Mouse (Mus musculus): ENCODE results near the gene Cyp2t4. TPM values are rescaled to one million over a fixed set of nuclear protein-coding genes. Genes with fewer than 3 reads are reported as not detected.
A peak's percentile ranks its signal among the peaks of the same experiment; 100 is the strongest.

The Cyp2t4 gene
- total and polyA plus RNA-seq, 2 experiments, result not detected

DNA sequence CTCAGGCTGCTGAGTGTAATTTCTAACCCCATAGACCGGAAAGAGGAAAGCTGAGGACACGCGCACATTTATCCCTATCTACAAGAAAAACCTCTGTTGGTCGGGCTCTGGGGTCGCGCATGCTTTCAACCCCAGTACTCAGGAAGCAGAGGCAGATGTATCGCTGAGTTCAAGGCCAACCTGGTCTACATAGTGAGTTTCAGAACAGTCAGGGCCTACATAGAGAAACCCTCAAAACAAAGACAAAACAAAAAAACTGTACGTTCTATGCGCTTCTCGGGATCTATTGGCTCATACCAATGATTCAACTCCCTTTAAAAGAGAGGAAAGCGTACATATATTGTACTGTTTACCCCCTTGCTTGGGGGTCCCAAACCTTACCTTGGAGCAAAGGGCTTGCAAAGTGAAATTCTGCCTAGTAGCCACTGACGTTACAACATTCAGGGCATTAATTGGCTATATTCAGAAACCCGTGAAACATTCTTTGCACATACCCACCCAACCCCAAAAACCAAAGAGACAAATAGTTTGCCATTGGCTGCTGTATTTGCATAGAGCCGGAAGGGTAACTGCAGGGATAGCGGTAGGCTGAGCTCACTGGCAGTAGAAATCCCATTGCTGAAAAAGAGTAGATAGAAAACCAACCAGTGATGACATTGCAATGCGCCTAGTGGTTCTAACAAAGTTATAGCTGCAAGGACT lies 25.9 kb downstream of the Cyp2t4 start:
- Histone ChIP-seq H3K4me1 (ENCODE audit: control insufficient read depth, insufficient read depth, low read length) (peaks cover 13% of the 10 kb centered on the region), H3K9ac (ENCODE audit: low read depth, low read length) (no peak overlapping the region), H3K27me3 (ENCODE audit: control insufficient read depth, insufficient read depth, low read length) (no peaks in the 10 kb centered on the region), H3K79me2 (ENCODE audit: control insufficient read depth, insufficient read depth, low read length) (no peaks in the 10 kb centered on the region), H3K4me3 (ENCODE audit: insufficient read depth, low read depth, low read length) (peak overlapping the region; percentile 5; the same call in 1 of the 2 replicates), H3K27ac (replicated peaks; ENCODE audit: insufficient read depth, low read depth, low read length) (peak overlapping the region; percentile 60), H3K36me3 (ENCODE audit: control insufficient read depth, insufficient read depth, low read length) (no peaks in the 10 kb centered on the region)
- TF ChIP-seq POLR2A (IDR thresholded peaks at IDR 0.05; ENCODE audit: extremely low read depth, insufficient read depth, low read length) (no peak), CTCF (IDR thresholded peaks at IDR 0.05; ENCODE audit: low read depth, low read length) (no peak)
- peak; percentile 52 for DNase-seq (ENCODE audit: extremely low read depth, low read depth, low spot score)
- whole genome bisulfite sequencing, result 30% methylated on average over 16 of the region's 16 CpGs

GRCm38 (mm10) chr7:27180036-27180435 lies 26.5 kb downstream of the Cyp2t4 start:
- H3K79me2 ChIP-seq (ENCODE audit: control insufficient read depth, insufficient read depth, low read length), result no peaks in the 10 kb centered on the region
- 9% methylated on average over 5 of the region's 5 CpGs for WGBS
- H3K9ac ChIP-seq (ENCODE audit: low read depth, low read length), result no peak overlapping the region
- DNase-seq (ENCODE audit: extremely low read depth, low read depth, low spot score), result peak; percentile 90
- no peaks in the 10 kb centered on the region for H3K27me3 ChIP-seq (ENCODE audit: control insufficient read depth, insufficient read depth, low read length)
- H3K4me3 ChIP-seq (ENCODE audit: insufficient read depth, low read depth, low read length), result no peak overlapping the region
- no peaks in the 10 kb centered on the region for H3K36me3 ChIP-seq (ENCODE audit: control insufficient read depth, insufficient read depth, low read length)
- no peak for TF ChIP-seq CTCF (IDR thresholded peaks at IDR 0.05; ENCODE audit: low read depth, low read length)
- TF ChIP-seq POLR2A (IDR thresholded peaks at IDR 0.05; ENCODE audit: extremely low read depth, insufficient read depth, low read length), result no peak
- H3K4me1 ChIP-seq (ENCODE audit: control insufficient read depth, insufficient read depth, low read length), result peaks cover 13% of the 10 kb centered on the region
- peak overlapping the region; percentile 60 for H3K27ac ChIP-seq (replicated peaks; ENCODE audit: insufficient read depth, low read depth, low read length)

- peaks cover 19% of the 10 kb centered on the region for H3K4me1 ChIP-seq (ENCODE audit: control insufficient read depth, insufficient read depth, low read length)
- H3K79me2 ChIP-seq (ENCODE audit: control insufficient read depth, insufficient read depth, low read length), result no peaks in the 10 kb centered on the region
- H3K36me3 ChIP-seq (ENCODE audit: control insufficient read depth, insufficient read depth, low read length), result no peaks in the 10 kb centered on the region
- TF ChIP-seq CTCF (IDR thresholded peaks at IDR 0.05; ENCODE audit: low read depth, low read length) (no peak), POLR2A (IDR thresholded peaks at IDR 0.05; ENCODE audit: extremely low read depth, insufficient read depth, low read length) (no peak)
- peak within 1 kb of the TSS; percentile 60 for H3K27ac ChIP-seq (replicated peaks; ENCODE audit: insufficient read depth, low read depth, low read length)
- no peak within 1 kb of the TSS for H3K4me3 ChIP-seq (ENCODE audit: insufficient read depth, low read depth, low read length)
- 76% methylated on average over 14 of the region's 14 CpGs for WGBS
- no peak within 1 kb of the TSS for H3K9ac ChIP-seq (ENCODE audit: low read depth, low read length)
- H3K27me3 ChIP-seq (ENCODE audit: control insufficient read depth, insufficient read depth, low read length), result no peaks in the 10 kb centered on the region
- DNase-seq (ENCODE audit: extremely low read depth, low read depth, low spot score), result no peak
These were observed 27.6 kb downstream of the Cyp2t4 start, which contains the start of the genes Gm21983 and Mia for GRCm38 (mm10) chr7:27180837-27181695. Gene Gm21983, minus strand, starts transcription at chr7:27181086. Gene Mia, minus strand, starts transcription at chr7:27181157.

DNA sequence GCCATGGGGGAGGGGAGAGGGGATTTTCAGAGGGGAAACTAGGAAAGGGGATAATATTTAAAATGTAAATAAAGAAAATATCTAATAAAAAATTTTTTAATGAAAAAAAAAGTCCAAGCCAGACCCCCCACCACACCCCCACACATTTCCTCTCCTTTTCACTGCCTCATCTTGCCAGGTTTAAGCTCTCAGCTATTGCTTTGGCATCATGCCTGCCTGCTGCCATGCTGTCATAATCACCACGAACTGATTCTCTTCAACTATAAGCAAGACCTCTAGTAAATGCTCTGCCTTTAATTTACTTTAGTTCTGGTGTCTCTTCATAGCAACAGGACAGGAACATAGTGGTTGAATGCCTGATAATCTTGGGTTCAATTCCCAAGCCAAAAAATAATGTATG lies 29.0 kb downstream of the Cyp2t4 start:
- peaks cover 10% of the 10 kb centered on the region; the same call in 1 of the 2 replicates for H3K36me3 ChIP-seq (ENCODE audit: control insufficient read depth, insufficient read depth, low read length)
- H3K9ac ChIP-seq (ENCODE audit: low read depth, low read length), result no peak overlapping the region
- TF ChIP-seq POLR2A (IDR thresholded peaks at IDR 0.05; ENCODE audit: extremely low read depth, insufficient read depth, low read length) (no peak), CTCF (IDR thresholded peaks at IDR 0.05; ENCODE audit: low read depth, low read length) (no peak)
- H3K27me3 ChIP-seq (ENCODE audit: control insufficient read depth, insufficient read depth, low read length), result no peaks in the 10 kb centered on the region
- H3K4me3 ChIP-seq (ENCODE audit: insufficient read depth, low read depth, low read length), result no peak overlapping the region
- WGBS, result 48% methylated on average over 1 of the region's 1 CpGs
- H3K27ac ChIP-seq (replicated peaks; ENCODE audit: insufficient read depth, low read depth, low read length), result no peak overlapping the region
- no peaks in the 10 kb centered on the region for H3K79me2 ChIP-seq (ENCODE audit: control insufficient read depth, insufficient read depth, low read length)
- DNase-seq (ENCODE audit: extremely low read depth, low read depth, low spot score), result no peak
- peaks cover 20% of the 10 kb centered on the region for H3K4me1 ChIP-seq (ENCODE audit: control insufficient read depth, insufficient read depth, low read length)

DNA sequence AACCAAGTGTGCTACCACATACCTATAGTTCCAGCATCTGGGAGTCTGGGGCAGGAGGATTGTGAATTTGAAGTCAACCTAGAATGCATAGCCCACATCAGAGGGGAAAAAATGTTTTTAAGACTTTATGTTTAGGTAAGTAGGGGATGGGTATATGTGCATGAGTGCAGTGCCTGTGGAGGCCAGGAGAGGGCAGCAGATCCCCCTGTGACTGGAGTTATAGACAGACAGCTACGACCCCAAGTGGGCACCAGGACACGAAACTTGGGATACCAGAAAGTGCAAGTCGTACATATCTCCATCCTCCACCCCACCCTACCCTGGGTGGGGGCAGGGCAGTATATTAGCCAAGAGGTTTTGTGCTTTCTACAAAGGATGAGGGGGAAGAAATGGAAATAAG lies 31.4 kb downstream of the Cyp2t4 start:
- H3K27ac ChIP-seq (replicated peaks; ENCODE audit: insufficient read depth, low read depth, low read length), result no peak overlapping the region
- no peaks in the 10 kb centered on the region for H3K27me3 ChIP-seq (ENCODE audit: control insufficient read depth, insufficient read depth, low read length)
- TF ChIP-seq CTCF (IDR thresholded peaks at IDR 0.05; ENCODE audit: low read depth, low read length) (peak; percentile 90), POLR2A (IDR thresholded peaks at IDR 0.05; ENCODE audit: extremely low read depth, insufficient read depth, low read length) (no peak)
- no peak overlapping the region for H3K4me3 ChIP-seq (ENCODE audit: insufficient read depth, low read depth, low read length)
- peaks cover 34% of the 10 kb centered on the region for H3K36me3 ChIP-seq (ENCODE audit: control insufficient read depth, insufficient read depth, low read length)
- no peak overlapping the region for H3K9ac ChIP-seq (ENCODE audit: low read depth, low read length)
- H3K79me2 ChIP-seq (ENCODE audit: control insufficient read depth, insufficient read depth, low read length), result peaks cover 3% of the 10 kb centered on the region; the same call in 1 of the 2 replicates
- peaks cover 12% of the 10 kb centered on the region for H3K4me1 ChIP-seq (ENCODE audit: control insufficient read depth, insufficient read depth, low read length)
- 76% methylated on average over 3 of the region's 3 CpGs for WGBS
- DNase-seq (ENCODE audit: extremely low read depth, low read depth, low spot score), result no peak
